Mouse (Mus musculus) kidney, postnatal 0 days (tissue): ENCODE results near the gene Ifrd1. TPM values are rescaled to one million over a fixed set of nuclear protein-coding genes. Genes with fewer than 3 reads are reported as not detected.
"Not testable (repeated sequence)": the region's sequence is repeated elsewhere in the genome, so short reads cannot be mapped to it uniquely, and the experiment has no call there.

Source experiments
- ATAC-seq: fragments of 200-750 bp; cut with Nextera tagmentation; replicated peaks from 2 replicates; pipeline ENCODE4 v1.8.0; 2017; ENCODE audit warnings: low read depth, moderate number of reproducible peaks, moderate TSS enrichment, moderate library complexity; ENCODE audit not compliant: low FRiP score
- DNase-seq: peaks from one replicate; pipeline ENCODE4 v3.0.0-alpha.2; 2016; ENCODE audit warnings: low spot score
- H3K27ac ChIP-seq: fragments of 300-500 bp; sonication (generic); 2 replicates; pipeline ENCODE4 v1.5.1; 2014; ENCODE audit warnings: mild to moderate bottlenecking
- H3K27me3 ChIP-seq: fragments of 300-500 bp; sonication (generic); 2 replicates; pipeline ENCODE4 v1.6.1; 2014; ENCODE audit warnings: low read length, mixed read lengths; ENCODE audit not compliant: insufficient read depth
- H3K36me3 ChIP-seq: fragments of 300-500 bp; sonication (generic); 2 replicates; pipeline ENCODE4 v1.6.1; 2014; ENCODE audit warnings: low read length, mixed read lengths; ENCODE audit not compliant: insufficient read depth
- H3K4me1 ChIP-seq: fragments of 300-500 bp; sonication (generic); replicated peaks from 2 replicates; pipeline ENCODE4 v1.6.1; 2014; ENCODE audit warnings: antibody characterized with exemption, low read length, mixed read lengths; ENCODE audit not compliant: insufficient read depth
- H3K4me2 ChIP-seq: fragments of 300-500 bp; sonication (generic); 2 replicates; pipeline ENCODE4 v1.6.1; 2014; ENCODE audit warnings: mild to moderate bottlenecking, low read length, moderate library complexity, mixed read lengths
- H3K4me3 ChIP-seq: fragments of 300-500 bp; sonication (generic); replicated peaks from 2 replicates; pipeline ENCODE4 v1.5.1; 2014; ENCODE audit warnings: low read depth, low read length
- H3K9ac ChIP-seq: fragments of 300-500 bp; sonication (generic); 2 replicates; pipeline ENCODE4 v1.6.1; 2014; ENCODE audit warnings: low read depth, low read length
- H3K9me3 ChIP-seq: fragments of 300-500 bp; sonication (generic); replicated peaks from 2 replicates; pipeline ENCODE4 v1.6.1; 2016; ENCODE audit warnings: low read length, inconsistent platforms, mixed read lengths
- CTCF ChIP-seq: IDR thresholded peaks from 2 replicates; pipeline ENCODE4 v1.5.1; 2016; ENCODE audit warnings: antibody characterized with exemption, low read depth, mild to moderate bottlenecking, moderate library complexity
- WGBS: fragments of 180-500 bp; shearing (Covaris S2); extraction: QIAGEN DNeasy Blood & Tissue Kit; methylation state at CpG from one replicate; pipeline ENCODE4 v1.1.7; 2014; 5-methylcytosine and 5-hydroxymethylcytosine counted together
- polyA plus RNA-seq: library from polyadenylated mRNA; unstranded; fragments of >200 nt; fragmentation: Nextera tagmentation; extraction: Ambion mirVana; gene quantifications from 2 replicates; pipeline ENCODE4 v1.2.1, GENCODE M21; 2015

The Ifrd1 gene
- polyA plus RNA-seq, 1 experiment from 2014 or later, result 119 TPM

DNA sequence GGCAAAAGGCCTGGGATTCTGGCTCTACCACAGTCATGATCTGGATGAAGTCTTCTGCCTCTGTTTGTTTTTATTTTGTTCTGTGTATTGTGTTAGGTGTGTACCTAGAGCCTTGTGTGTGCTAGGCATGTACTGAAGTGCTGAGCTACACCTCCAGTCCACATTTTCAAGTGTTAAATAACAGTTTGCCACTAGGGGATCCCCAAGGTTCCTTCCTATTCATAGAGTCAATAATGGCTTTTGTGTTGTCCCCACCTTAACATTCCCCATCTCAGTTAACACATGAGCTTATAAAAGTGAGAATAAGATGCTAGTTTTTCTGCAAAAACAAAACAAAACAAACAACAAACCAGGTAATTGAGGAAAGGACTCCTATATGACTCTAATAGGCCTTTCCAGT, 7.7 kb upstream of the Ifrd1 start:
- H3K27me3 ChIP-seq, result no peaks in the 10 kb centered on the region
- no peak for DNase-seq
- H3K4me1 ChIP-seq, result no peaks in the 10 kb centered on the region
- peak; percentile 57 for TF ChIP-seq CTCF
- H3K9ac ChIP-seq, result no peak overlapping the region
- no peak overlapping the region for H3K4me3 ChIP-seq
- no peaks in the 10 kb centered on the region for H3K36me3 ChIP-seq
- H3K9me3 ChIP-seq, result no peaks in the 10 kb centered on the region
- ATAC-seq, result no peak
- H3K4me2 ChIP-seq, result no peak overlapping the region
- no peak overlapping the region for H3K27ac ChIP-seq

DNA sequence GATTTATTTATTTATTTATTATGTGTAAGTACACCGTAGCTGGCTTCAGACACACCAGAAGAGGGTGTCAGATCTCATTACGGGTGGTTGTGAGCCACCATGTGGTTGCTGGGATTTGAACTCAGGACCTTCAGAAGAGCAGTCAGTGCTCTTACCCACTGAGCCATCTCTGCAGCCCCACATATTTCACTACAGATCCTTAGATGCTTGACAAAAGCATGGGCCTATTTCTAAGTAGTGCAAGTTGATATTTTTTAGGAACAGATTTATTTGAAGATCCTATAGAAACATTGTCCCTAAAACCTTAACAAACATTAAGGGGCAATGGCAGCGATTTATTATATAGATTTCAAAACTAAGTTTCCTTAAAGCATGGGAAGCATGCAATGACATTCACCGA, 7.0 kb upstream of the Ifrd1 start:
- not testable (repeated sequence) for H3K4me3 ChIP-seq, H3K9me3 ChIP-seq, H3K9ac ChIP-seq, DNase-seq, H3K4me1 ChIP-seq, ATAC-seq, H3K4me2 ChIP-seq, H3K36me3 ChIP-seq, H3K27ac ChIP-seq, H3K27me3 ChIP-seq
- 81% methylated on average over 4 of the region's 4 CpGs for WGBS

DNA sequence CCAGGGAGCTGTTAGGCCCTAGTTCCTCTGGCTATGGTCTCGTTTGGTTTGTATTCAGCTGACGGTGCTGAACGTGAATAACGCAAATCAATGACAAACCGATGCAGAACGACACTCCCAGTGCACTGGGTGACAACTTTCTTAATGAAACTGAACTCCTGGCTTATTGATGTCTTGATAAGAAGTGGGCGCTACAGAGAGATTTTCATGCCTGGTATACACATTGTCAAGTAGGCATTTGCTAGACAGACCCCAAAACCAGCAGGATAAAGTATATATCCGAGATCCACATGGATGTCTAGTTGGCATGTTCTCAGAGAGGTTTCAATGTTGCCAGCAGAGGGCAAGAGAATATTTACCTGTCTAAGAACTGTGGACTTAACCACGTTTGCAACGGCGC, 6.4 kb upstream of the Ifrd1 start:
- ATAC-seq, result no peak
- Histone ChIP-seq H3K27ac (no peak overlapping the region), H3K9ac (no peak overlapping the region), H3K36me3 (no peaks in the 10 kb centered on the region), H3K4me3 (no peak overlapping the region), H3K27me3 (no peaks in the 10 kb centered on the region), H3K4me2 (no peak overlapping the region), H3K4me1 (0 out of 2 replicates have a peak, but pooled peaks cover 2% of the 10 kb centered on the region), H3K9me3 (no peaks in the 10 kb centered on the region)
- DNase-seq, result no peak
- no peak for TF ChIP-seq CTCF
- WGBS, result 76% methylated on average over 11 of the region's 11 CpGs

DNA sequence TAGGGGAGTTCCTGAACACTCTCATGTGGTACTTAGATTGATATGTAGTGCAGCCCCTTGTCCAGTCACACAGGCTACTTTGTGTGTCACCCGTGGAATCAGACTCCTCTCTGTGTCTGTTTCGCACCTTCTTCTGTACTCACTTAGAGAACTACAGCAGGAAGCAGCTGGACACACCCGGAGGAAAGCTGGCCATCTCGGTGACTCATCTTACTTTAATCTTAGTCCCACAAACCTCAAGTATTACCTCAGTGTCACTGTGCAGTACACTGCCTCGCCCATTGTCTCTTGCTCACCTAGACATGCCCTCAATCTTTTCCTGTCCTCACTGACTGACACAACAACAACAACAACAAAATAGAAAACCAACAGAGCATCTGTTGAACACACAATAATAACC, 4.9 kb upstream of the Ifrd1 start:
- H3K27me3 ChIP-seq, result no peaks in the 10 kb centered on the region
- no peaks in the 10 kb centered on the region for H3K36me3 ChIP-seq
- H3K9me3 ChIP-seq, result no peaks in the 10 kb centered on the region
- H3K9ac ChIP-seq, result no peak overlapping the region
- no peak for ATAC-seq
- H3K4me3 ChIP-seq, result no peak overlapping the region
- no peak overlapping the region for H3K4me2 ChIP-seq
- H3K4me1 ChIP-seq, result 0 out of 2 replicates have a peak, but pooled peaks cover 2% of the 10 kb centered on the region
- no peak for DNase-seq
- no peak for TF ChIP-seq CTCF
- 73% methylated on average over 5 of the region's 5 CpGs for WGBS
- no peak overlapping the region for H3K27ac ChIP-seq

DNA sequence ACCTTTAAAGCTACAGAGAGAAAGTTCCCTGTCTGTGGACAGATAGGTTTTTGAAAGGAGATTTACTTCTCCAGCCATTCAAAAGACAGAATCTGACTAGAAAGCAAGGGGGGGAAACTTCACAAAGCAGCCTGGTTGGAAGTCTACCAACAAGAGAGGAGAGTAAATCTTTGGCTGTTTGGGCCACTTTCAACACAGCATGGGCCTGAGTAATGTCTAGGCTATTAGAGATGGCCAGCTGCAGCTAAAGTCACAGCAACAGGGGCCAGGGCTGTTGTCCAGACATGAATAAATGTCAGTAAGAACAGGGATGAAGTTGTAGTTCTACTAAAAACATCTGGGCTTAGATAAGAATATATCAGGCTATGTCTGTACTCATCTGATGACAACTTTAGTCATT, 2.0 kb upstream of the Ifrd1 start:
- H3K4me2 ChIP-seq, result no peak overlapping the region
- no peaks in the 10 kb centered on the region for H3K27me3 ChIP-seq
- ATAC-seq, result no peak
- DNase-seq, result no peak
- TF ChIP-seq CTCF, result no peak
- no peaks in the 10 kb centered on the region for H3K9me3 ChIP-seq
- 0 out of 2 replicates have a peak, but pooled peaks cover 2% of the 10 kb centered on the region for H3K4me1 ChIP-seq
- no peak overlapping the region for H3K27ac ChIP-seq
- H3K4me3 ChIP-seq, result no peak overlapping the region
- H3K36me3 ChIP-seq, result no peaks in the 10 kb centered on the region
- H3K9ac ChIP-seq, result no peak overlapping the region

DNA sequence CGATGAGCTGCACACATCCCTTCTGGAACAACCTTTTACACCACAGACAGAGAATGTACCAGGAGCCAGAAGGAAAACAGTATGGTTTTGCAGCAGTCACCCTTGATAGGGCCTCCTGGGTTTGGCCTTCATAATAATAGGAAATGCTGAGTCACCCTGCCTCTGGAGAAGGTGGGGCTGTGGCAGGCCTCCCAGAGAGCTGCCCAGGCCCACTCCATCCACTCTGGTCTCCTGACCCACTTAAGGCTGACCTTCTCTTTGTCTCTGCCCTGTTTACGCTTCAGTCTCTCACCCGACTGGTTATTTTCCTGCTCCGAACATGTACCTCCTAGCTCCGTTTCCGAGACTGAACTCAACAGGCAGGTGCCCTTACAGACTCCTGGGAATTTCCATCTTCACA, 328 bp downstream of the Ifrd1 start:
- 74% methylated on average over 6 of the region's 6 CpGs for WGBS
- Histone ChIP-seq H3K4me1 (0 out of 2 replicates have a peak, but pooled peaks cover 2% of the 10 kb centered on the region), H3K9me3 (no peaks in the 10 kb centered on the region), H3K9ac (no peak overlapping the region), H3K27me3 (no peaks in the 10 kb centered on the region), H3K4me2 (no peak overlapping the region), H3K4me3 (no peak overlapping the region), H3K27ac (peak overlapping the region; percentile 25; the same call in 1 of the 2 replicates), H3K36me3 (no peaks in the 10 kb centered on the region)
- DNase-seq, result no peak
- TF ChIP-seq CTCF, result no peak
- peak; percentile 91; the same call in 1 of the 2 replicates for ATAC-seq

DNA sequence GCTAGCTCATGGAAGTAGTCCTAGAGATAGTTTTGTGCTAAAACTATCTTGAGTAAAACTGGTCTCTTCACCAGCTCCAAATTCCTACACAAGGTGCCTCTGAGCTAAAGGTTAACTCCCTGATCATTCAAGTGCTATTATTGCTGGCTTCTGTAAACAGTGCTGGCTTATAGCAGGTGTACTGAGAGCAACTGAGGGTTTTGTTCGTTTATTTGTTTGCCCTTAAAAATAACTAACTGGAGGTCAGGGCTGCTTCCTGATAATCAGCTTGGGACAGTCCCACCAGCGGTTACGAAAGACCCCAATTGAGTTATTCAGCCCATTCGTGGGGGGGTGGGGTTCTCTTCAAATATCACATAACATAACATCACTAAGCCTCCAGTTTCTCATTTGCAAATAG, 920 bp downstream of the Ifrd1 start:
- DNase-seq, result no peak

More for the DNA sequence above, 920 bp downstream of the Ifrd1 start:
- ATAC-seq, result no peak
- Histone ChIP-seq H3K9me3 (no peaks in the 10 kb centered on the region), H3K27me3 (no peaks in the 10 kb centered on the region), H3K9ac (no peak overlapping the region), H3K4me1 (0 out of 2 replicates have a peak, but pooled peaks cover 2% of the 10 kb centered on the region), H3K36me3 (no peaks in the 10 kb centered on the region), H3K4me3 (no peak overlapping the region), H3K27ac (no peak overlapping the region), H3K4me2 (no peak overlapping the region)
- 61% methylated on average over 4 of the region's 4 CpGs for WGBS
- TF ChIP-seq CTCF, result no peak
